Mouse (Mus musculus): ENCODE measurements around the gene Mecom.

DNA sequence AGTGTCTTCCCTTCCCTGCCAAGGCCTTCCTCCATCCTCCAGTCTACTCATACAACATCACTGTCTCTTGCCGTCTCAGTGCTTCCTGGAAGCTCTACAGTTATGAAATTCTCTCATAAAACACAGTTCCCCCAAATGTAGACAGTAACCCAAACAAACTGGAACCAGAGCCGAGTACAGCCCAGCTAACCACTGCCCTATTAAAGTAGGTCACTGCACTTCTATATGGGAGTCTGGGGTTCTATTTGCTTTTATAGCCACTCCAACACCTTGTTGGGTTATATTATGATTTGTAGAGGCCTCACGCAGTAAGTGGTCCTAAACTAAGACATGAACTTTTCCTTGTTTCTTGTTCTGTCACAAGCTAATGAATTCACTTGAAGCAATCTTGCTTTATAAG is 380.8 kb downstream of the Mecom start:
- TF ChIP-seq ZNF384 (IDR thresholded peaks at IDR 0.05; ENCODE audit: low read depth, low read length), result no peak
- no peak for TF ChIP-seq ZC3H11A (IDR thresholded peaks at IDR 0.05; ENCODE audit: borderline replicate concordance, low read depth, low read length)
